ENCODE assay signal across 9 mouse cellular contexts in the genomic region with DNA sequence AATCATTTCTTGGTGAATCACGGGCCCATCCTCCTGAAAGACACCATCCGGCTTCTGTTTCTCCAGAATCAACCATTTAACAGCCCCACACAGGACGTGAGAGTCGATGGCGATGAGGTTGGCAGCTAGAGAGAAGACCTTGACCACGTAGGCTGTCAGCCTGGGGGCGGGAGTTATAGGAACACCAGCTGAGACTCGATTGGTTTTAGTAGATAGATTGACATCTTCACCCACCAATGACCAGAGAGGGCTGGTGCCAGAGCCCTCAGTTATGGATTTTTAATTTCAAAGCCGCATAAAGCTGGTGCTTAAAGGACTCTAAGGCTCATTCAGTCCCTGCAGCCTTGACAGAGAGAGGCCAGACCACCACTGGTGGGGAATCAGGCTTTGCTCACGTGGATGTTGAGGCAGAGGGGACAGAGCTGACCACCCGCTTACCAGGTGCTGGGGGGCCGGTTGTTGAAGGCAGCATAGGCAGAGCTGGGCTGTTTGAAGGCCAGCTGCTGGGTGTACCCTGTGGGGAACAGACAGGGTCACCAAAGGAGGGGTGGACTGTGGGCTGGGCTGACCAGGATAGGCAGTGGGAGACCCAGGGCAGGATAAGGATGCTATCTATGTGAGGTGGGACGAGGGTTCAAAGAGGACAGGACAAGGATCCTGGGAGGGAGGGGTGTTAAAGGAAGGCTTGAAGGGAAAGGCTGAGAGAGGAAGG. TPM values are rescaled to one million over a fixed set of nuclear protein-coding genes. Genes with fewer than 3 reads are reported as not detected.
A peak's percentile ranks its signal among the peaks of the same experiment; 100 is the strongest.
DNase-seq lines count a peak whose midpoint lies in the region; ATAC-seq lines count a peak whose summit lies in the region.
"Had no signal": no experiment of that assay in that cellular context is flagged by ENCODE, and none has a peak within 500 bp of the region (broad histone marks: within the 10 kb centered on the region; RNA-seq: fewer than 3 reads in every experiment).

No protein-coding gene starts in this region.

- no peaks in the 10 kb centered on the region for H3K36me3 ChIP-seq in embryonic facial prominence, embryonic 14.5 days (ENCODE audit: control insufficient read depth, insufficient read depth, low read length)

- peak; percentile 36 for DNase-seq in adrenal gland, postnatal 14 days
- no peak for DNase-seq in adrenal gland, postnatal 25 days
- DNase-seq in 416B (ENCODE audit: low read depth), result peak; percentile 76
- DNase-seq in embryonic facial prominence, embryonic 14.5 days (ENCODE audit: low spot score), result peak; percentile 28
- DNase-seq in layer of hippocampus, postnatal 36 days, result no peak
- DNase-seq in thymus, postnatal 36 days, result no peak
- DNase-seq in thymus, postnatal 14 days, result no peak

- no peak overlapping the region for H3K4me3 ChIP-seq in embryonic facial prominence, embryonic 14.5 days (ENCODE audit: low read depth, low read length)

- H3K27ac ChIP-seq in embryonic facial prominence, embryonic 14.5 days (replicated peaks; ENCODE audit: low read depth, low read length), result no peak overlapping the region
- H3K27ac ChIP-seq: macrophage had no signal

- peak; percentile 63; the same call in 1 of the 2 replicates for ATAC-seq in embryonic facial prominence, embryonic 14.5 days (ENCODE audit: low read depth)
- 0 out of 2 replicates have a peak, but pooled peaks have one; percentile 36 for ATAC-seq in megakaryocyte-erythroid progenitor cell, adult 5-6 weeks (replicated peaks; ENCODE audit: low FRiP score, low TSS enrichment, poor library complexity, severe bottlenecking)

- no peak overlapping the region for H3K9ac ChIP-seq in embryonic facial prominence, embryonic 14.5 days (ENCODE audit: low read depth, low read length)

- 0 out of 2 replicates have a peak, but pooled peaks cover 2% of the 10 kb centered on the region for H3K27me3 ChIP-seq in embryonic facial prominence, embryonic 14.5 days (replicated peaks; ENCODE audit: control insufficient read depth, insufficient read depth, low read length)

- H3K4me1 ChIP-seq in embryonic facial prominence, embryonic 14.5 days (ENCODE audit: control insufficient read depth, insufficient read depth, low read length), result no peaks in the 10 kb centered on the region

- no peak overlapping the region for H3K4me2 ChIP-seq in embryonic facial prominence, embryonic 14.5 days (ENCODE audit: low read depth, low read length)

- WGBS in embryonic facial prominence, embryonic 14.5 days, result 48% methylated on average over 13 of the region's 13 CpGs

- no peaks in the 10 kb centered on the region for H3K9me3 ChIP-seq in embryonic facial prominence, embryonic 14.5 days (ENCODE audit: control insufficient read depth, low read length)

RNA-seq across cellular contexts. Expression of a gene that starts 13.1 kb away (rescaled TPM):
- 181 and 603 TPM in 2 replicates for total RNA-seq in adrenal gland, postnatal 14 days (2021)
- total RNA-seq in adrenal gland, postnatal 25 days (2021), result 280 and 456 TPM in 2 replicates
- 2.0 and 4.6 TPM in 2 replicates for polyA plus RNA-seq in embryonic facial prominence, embryonic 14.5 days (2014; fragmentation: Nextera tagmentation; extraction: Ambion mirVana)
- total RNA-seq in megakaryocyte-erythroid progenitor cell, adult 5-6 weeks (2014; fragmentation: Nextera tagmentation), result 8.9 TPM in 1 of 2 replicates, not detected in the other
- 1.7 and 7.1 TPM in 2 replicates for total RNA-seq in megakaryocyte-erythroid progenitor cell, adult 5-6 weeks (2017)
- 1 to 10 TPM; 1.1 to 2.4 TPM for total RNA-seq in layer of hippocampus, postnatal 36 days (2021)

RNA-seq across cellular contexts. Expression of a gene that starts 20.9 kb away (rescaled TPM):
- 0.19 and 0.53 TPM in 2 replicates for total RNA-seq in adrenal gland, postnatal 14 days (2021)
- total RNA-seq in adrenal gland, postnatal 25 days (2021), result not detected in 2 replicates
- polyA plus RNA-seq in embryonic facial prominence, embryonic 14.5 days (2014; fragmentation: Nextera tagmentation; extraction: Ambion mirVana), result 0.08 TPM in 1 of 2 replicates, not detected in the other
- 1.0 and 1.2 TPM in 2 replicates for total RNA-seq in megakaryocyte-erythroid progenitor cell, adult 5-6 weeks (2014; fragmentation: Nextera tagmentation)
- 0.99 and 1.6 TPM in 2 replicates for total RNA-seq in megakaryocyte-erythroid progenitor cell, adult 5-6 weeks (2017)
- total RNA-seq in layer of hippocampus, postnatal 36 days (2021), result not detected

RNA-seq across cellular contexts. Expression of a gene that starts 33.4 kb away (rescaled TPM):
- total RNA-seq in adrenal gland, postnatal 14 days (2021), result 54.2 and 56.4 TPM in 2 replicates
- total RNA-seq in adrenal gland, postnatal 25 days (2021), result 81.0 and 96.4 TPM in 2 replicates
- 36.9 and 37.1 TPM in 2 replicates for polyA plus RNA-seq in embryonic facial prominence, embryonic 14.5 days (2014; fragmentation: Nextera tagmentation; extraction: Ambion mirVana)
- total RNA-seq in megakaryocyte-erythroid progenitor cell, adult 5-6 weeks (2014; fragmentation: Nextera tagmentation), result 18.7 and 23.9 TPM in 2 replicates
- total RNA-seq in megakaryocyte-erythroid progenitor cell, adult 5-6 weeks (2017), result 6.2 and 10.6 TPM in 2 replicates
- total RNA-seq in layer of hippocampus, postnatal 36 days (2021), result 10 to 100 TPM; 23.6 to 25.4 TPM

RNA-seq across cellular contexts. Expression of a gene that starts 34.4 kb away (rescaled TPM):
- total RNA-seq in adrenal gland, postnatal 14 days (2021), result 38.5 and 45.1 TPM in 2 replicates
- 51.9 and 64.8 TPM in 2 replicates for total RNA-seq in adrenal gland, postnatal 25 days (2021)
- 32.3 and 36.0 TPM in 2 replicates for polyA plus RNA-seq in embryonic facial prominence, embryonic 14.5 days (2014; fragmentation: Nextera tagmentation; extraction: Ambion mirVana)
- total RNA-seq in megakaryocyte-erythroid progenitor cell, adult 5-6 weeks (2014; fragmentation: Nextera tagmentation), result 3.9 and 4.5 TPM in 2 replicates
- 8.3 and 10.0 TPM in 2 replicates for total RNA-seq in megakaryocyte-erythroid progenitor cell, adult 5-6 weeks (2017)
- total RNA-seq in layer of hippocampus, postnatal 36 days (2021), result 1 to 10 TPM; 7.9 to 8.2 TPM

Comparison
In these comparisons a context has a peak if more than half of its experiments do, and no peak if none do; other contexts are left out.
1. DNase-seq: peak in adrenal gland, postnatal 14 days (single experiment), 416B (single experiment) and embryonic facial prominence, embryonic 14.5 days (single experiment); none in adrenal gland, postnatal 25 days (single experiment), layer of hippocampus, postnatal 36 days (0 of 2), thymus, postnatal 36 days (0 of 2) and thymus, postnatal 14 days (single experiment).
2. RNA of a gene that starts 13.1 kb away (total RNA-seq): 181 to 603 TPM in adrenal gland, postnatal 14 days and 280 to 456 TPM in adrenal gland, postnatal 25 days; 1.7 to 8.9 TPM in megakaryocyte-erythroid progenitor cell, adult 5-6 weeks and 1.1 to 2.4 TPM in layer of hippocampus, postnatal 36 days; every median in the first group is over 10 times any median in the second.